Mouse (Mus musculus): ENCODE results near the gene Scaf8.

- TF ChIP-seq CTCF (conservative IDR thresholded peaks at IDR 0.05; ENCODE audit: insufficient read depth, insufficient read length, low read depth, low read length) (no peak), POLR2A (IDR thresholded peaks at IDR 0.05; ENCODE audit: low read depth, low read length) (no peak)
Observed at GRCm38 (mm10) chr17:3218364-3218763, 103.6 kb downstream of the Scaf8 start.
